Mouse (Mus musculus): ENCODE data around the gene Dusp8. TPM values are rescaled to one million over a fixed set of nuclear protein-coding genes. Genes with fewer than 3 reads are reported as not detected.

The Dusp8 gene
- polyA plus RNA-seq (2014; fragmentation: Illumina TruSeq; extraction: RNeasy Lipid Tissue Mini Kit (QIAGEN cat#74804); ENCODE audit: low read depth, low replicate concordance), result 7.1 TPM

GRCm38 (mm10) chr7:142095183-142095931, at the start of gene Dusp8:
Gene Dusp8, minus strand, starts transcription at chr7:142095843.

GRCm38 (mm10) chr7:142144507-142144906, 48.9 kb upstream of the Dusp8 start, which contains the start of gene Gm45337:
Gene Gm45337, minus strand, starts transcription at chr7:142144607.

GRCm38 (mm10) chr7:142135934-142136333, 40.3 kb upstream of the Dusp8 start, which contains the start of gene Gm39115:
Gene Gm39115, minus strand, starts transcription at chr7:142136034.

GRCm38 (mm10) chr7:142120629-142121028, 25.0 kb upstream of the Dusp8 start, which contains the start of gene Gm45618:
Gene Gm45618, minus strand, starts transcription at chr7:142120729.

GRCm38 (mm10) chr7:142060931-142061565, 34.6 kb downstream of the Dusp8 start, which contains the start of gene Mob2:
Gene Mob2, minus strand, starts transcription at chr7:142061065.

Other genes with a start within 250 kb of the Dusp8 start
- 61.8 TPM for gene Tollip, start 177.3 kb downstream of the Dusp8 start, polyA plus RNA-seq (2014; fragmentation: Illumina TruSeq; extraction: RNeasy Lipid Tissue Mini Kit (QIAGEN cat#74804); ENCODE audit: low read depth, low replicate concordance)
- gene Brsk2, start 146.1 kb downstream of the Dusp8 start, polyA plus RNA-seq (2014; fragmentation: Illumina TruSeq; extraction: RNeasy Lipid Tissue Mini Kit (QIAGEN cat#74804); ENCODE audit: low read depth, low replicate concordance), result 1.3 TPM
- 41.4 TPM for gene Mob2, start 34.8 kb downstream of the Dusp8 start, polyA plus RNA-seq (2014; fragmentation: Illumina TruSeq; extraction: RNeasy Lipid Tissue Mini Kit (QIAGEN cat#74804); ENCODE audit: low read depth, low replicate concordance)
- not detected for gene Gm45618, start 24.9 kb upstream of the Dusp8 start, polyA plus RNA-seq (2014; fragmentation: Illumina TruSeq; extraction: RNeasy Lipid Tissue Mini Kit (QIAGEN cat#74804); ENCODE audit: low read depth, low replicate concordance)
- gene Gm39115, start 40.2 kb upstream of the Dusp8 start, polyA plus RNA-seq (2014; fragmentation: Illumina TruSeq; extraction: RNeasy Lipid Tissue Mini Kit (QIAGEN cat#74804); ENCODE audit: low read depth, low replicate concordance), result not detected
- gene Gm45337, start 48.8 kb upstream of the Dusp8 start, polyA plus RNA-seq (2014; fragmentation: Illumina TruSeq; extraction: RNeasy Lipid Tissue Mini Kit (QIAGEN cat#74804); ENCODE audit: low read depth, low replicate concordance), result not detected
- not detected for gene Gm29735, start 61.3 kb upstream of the Dusp8 start, polyA plus RNA-seq (2014; fragmentation: Illumina TruSeq; extraction: RNeasy Lipid Tissue Mini Kit (QIAGEN cat#74804); ENCODE audit: low read depth, low replicate concordance)
- not detected for gene Gm4553, start 69.9 kb upstream of the Dusp8 start, polyA plus RNA-seq (2014; fragmentation: Illumina TruSeq; extraction: RNeasy Lipid Tissue Mini Kit (QIAGEN cat#74804); ENCODE audit: low read depth, low replicate concordance)
- not detected for gene Krtap5-2, start 80.2 kb upstream of the Dusp8 start, polyA plus RNA-seq (2014; fragmentation: Illumina TruSeq; extraction: RNeasy Lipid Tissue Mini Kit (QIAGEN cat#74804); ENCODE audit: low read depth, low replicate concordance)
- not detected for gene Gm10153, start 94.5 kb upstream of the Dusp8 start, polyA plus RNA-seq (2014; fragmentation: Illumina TruSeq; extraction: RNeasy Lipid Tissue Mini Kit (QIAGEN cat#74804); ENCODE audit: low read depth, low replicate concordance)
- not detected for gene Krtap5-3, start 105.5 kb upstream of the Dusp8 start, polyA plus RNA-seq (2014; fragmentation: Illumina TruSeq; extraction: RNeasy Lipid Tissue Mini Kit (QIAGEN cat#74804); ENCODE audit: low read depth, low replicate concordance)
- gene Gm7579, start 116.0 kb upstream of the Dusp8 start, polyA plus RNA-seq (2014; fragmentation: Illumina TruSeq; extraction: RNeasy Lipid Tissue Mini Kit (QIAGEN cat#74804); ENCODE audit: low read depth, low replicate concordance), result not detected
- not detected for gene Krtap5-5, start 134.1 kb upstream of the Dusp8 start, polyA plus RNA-seq (2014; fragmentation: Illumina TruSeq; extraction: RNeasy Lipid Tissue Mini Kit (QIAGEN cat#74804); ENCODE audit: low read depth, low replicate concordance)
- gene Gm40460, start 145.2 kb upstream of the Dusp8 start, polyA plus RNA-seq (2014; fragmentation: Illumina TruSeq; extraction: RNeasy Lipid Tissue Mini Kit (QIAGEN cat#74804); ENCODE audit: low read depth, low replicate concordance), result not detected
- gene Gm2431, start 162.5 kb upstream of the Dusp8 start, polyA plus RNA-seq (2014; fragmentation: Illumina TruSeq; extraction: RNeasy Lipid Tissue Mini Kit (QIAGEN cat#74804); ENCODE audit: low read depth, low replicate concordance), result not detected
- gene Gm4559, start 178.5 kb upstream of the Dusp8 start, polyA plus RNA-seq (2014; fragmentation: Illumina TruSeq; extraction: RNeasy Lipid Tissue Mini Kit (QIAGEN cat#74804); ENCODE audit: low read depth, low replicate concordance), result not detected
- not detected for gene Krtap5-1, start 201.3 kb upstream of the Dusp8 start, polyA plus RNA-seq (2014; fragmentation: Illumina TruSeq; extraction: RNeasy Lipid Tissue Mini Kit (QIAGEN cat#74804); ENCODE audit: low read depth, low replicate concordance)
- not detected for gene Krtap5-4, start 207.7 kb upstream of the Dusp8 start, polyA plus RNA-seq (2014; fragmentation: Illumina TruSeq; extraction: RNeasy Lipid Tissue Mini Kit (QIAGEN cat#74804); ENCODE audit: low read depth, low replicate concordance)

Data from adipose tissue, adult 10 weeks (tissue).